Mouse (Mus musculus) liver, adult 2 months (tissue): Measurements from ENCODE around the gene Ppp4r1. TPM values are rescaled to one million over a fixed set of nuclear protein-coding genes. Genes with fewer than 3 reads are reported as not detected.

Experiments
- DNase-seq: peaks from one replicate; pipeline ENCODE4 v3.0.0-alpha.2; 2011; ENCODE audit warnings: low read depth, low spot score; ENCODE audit errors: extremely low read depth
- H3K27ac ChIP-seq: fragments of 200-500 bp; replicated peaks from 2 replicates; pipeline ENCODE4 v1.5.1; 2012; ENCODE audit warnings: low read depth, mild to moderate bottlenecking, control low read depth, inconsistent platforms, low read length; ENCODE audit not compliant: insufficient read depth
- H3K27me3 ChIP-seq: fragments of 200-500 bp; 2 replicates; pipeline ENCODE4 v1.6.1; 2012; ENCODE audit warnings: mild to moderate bottlenecking, moderate library complexity, low read length, inconsistent platforms; ENCODE audit not compliant: control insufficient read depth, insufficient read depth
- H3K36me3 ChIP-seq: fragments of 200-500 bp; 2 replicates; pipeline ENCODE4 v1.6.1; 2012; ENCODE audit warnings: low read length, inconsistent platforms; ENCODE audit not compliant: control insufficient read depth, insufficient read depth
- H3K4me1 ChIP-seq: fragments of 200-500 bp; 2 replicates; pipeline ENCODE4 v1.6.1; 2011; ENCODE audit warnings: low read length; ENCODE audit not compliant: control insufficient read depth, insufficient read depth
- H3K4me3 ChIP-seq: fragments of 200-500 bp; 2 replicates; pipeline ENCODE4 v1.5.1; 2011; ENCODE audit warnings: low read depth, mild to moderate bottlenecking, control low read depth, low read length, moderate library complexity; ENCODE audit not compliant: insufficient read depth
- H3K79me2 ChIP-seq: fragments of 200-500 bp; 2 replicates; pipeline ENCODE4 v1.6.1; 2012; ENCODE audit warnings: inconsistent platforms, mild to moderate bottlenecking, low read length, moderate library complexity; ENCODE audit not compliant: control insufficient read depth, insufficient read depth
- H3K9ac ChIP-seq: fragments of 200-500 bp; 2 replicates; pipeline ENCODE4 v1.6.1; 2012; ENCODE audit warnings: low read depth, mild to moderate bottlenecking, control low read depth, inconsistent platforms, low read length
- CTCF ChIP-seq: fragments of 200-500 bp; IDR thresholded peaks from 2 replicates; pipeline ENCODE4 v1.5.1; 2011; ENCODE audit warnings: low read depth, low read length, control low read depth
- POLR2A ChIP-seq: fragments of 200-500 bp; IDR thresholded peaks from 2 replicates; pipeline ENCODE4 v1.6.1; 2011; ENCODE audit warnings: low read length, control low read depth; ENCODE audit not compliant: insufficient read depth; ENCODE audit errors: extremely low read depth
- WGBS: fragments of 180-500 bp; shearing (Covaris S2); methylation state at CpG from one replicate; pipeline ENCODE4 v1.1.7; 2018; 5-methylcytosine and 5-hydroxymethylcytosine counted together
- polyA plus RNA-seq: library from polyadenylated mRNA; depleted of rRNA; stranded (reverse); fragments of >200 nt; gene quantifications from 2 replicates; pipeline ENCODE4 v1.2.3, GENCODE M21; 2012
- total RNA-seq: library from RNA; depleted of rRNA; stranded (reverse); fragments of >200 nt; gene quantifications from 2 replicates; pipeline ENCODE4 v1.2.3, GENCODE M21; 2014

Ppp4r1 gene
- total and polyA plus RNA-seq, 2 experiments: 12.6 to 15.1 TPM

DNA sequence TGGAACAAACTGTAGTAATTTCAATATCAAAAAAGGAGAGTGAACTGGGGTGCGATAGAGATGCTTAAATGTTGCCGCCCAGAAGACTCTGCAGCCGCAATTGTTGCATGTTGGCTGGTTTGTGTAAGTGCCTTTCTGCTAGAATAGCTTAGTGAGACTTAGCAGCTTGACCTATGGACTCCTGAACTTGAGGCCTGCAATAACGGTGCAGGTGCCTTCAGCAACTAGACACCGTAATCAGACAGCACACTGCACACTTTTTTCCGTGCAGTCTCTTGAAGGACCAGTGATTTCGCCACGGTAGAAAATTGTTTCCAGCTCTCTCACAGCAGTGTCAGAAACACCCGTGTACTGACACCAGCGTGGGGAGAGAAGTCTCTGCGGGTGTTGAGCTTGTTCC is 46.6 kb downstream of the Ppp4r1 start:
- peak; percentile 17 for DNase-seq
- H3K4me3 ChIP-seq: no peak overlapping the region
- 0 out of 2 replicates have a peak, but pooled peaks cover 3% of the 10 kb centered on the region for H3K79me2 ChIP-seq
- TF ChIP-seq CTCF (no peak), POLR2A (no peak)
- no peak overlapping the region for H3K9ac ChIP-seq
- 83% methylated on average over 11 of the region's 11 CpGs for WGBS
- no peaks in the 10 kb centered on the region for H3K4me1 ChIP-seq
- H3K27ac ChIP-seq: no peak overlapping the region
- no peaks in the 10 kb centered on the region for H3K27me3 ChIP-seq
- peaks cover 39% of the 10 kb centered on the region for H3K36me3 ChIP-seq

- no peak overlapping the region for H3K27ac ChIP-seq
- H3K4me3 ChIP-seq: no peak overlapping the region
- H3K9ac ChIP-seq: no peak overlapping the region
- no peak for DNase-seq
- H3K4me1 ChIP-seq: no peaks in the 10 kb centered on the region
- TF ChIP-seq CTCF (no peak), POLR2A (no peak)
- H3K79me2 ChIP-seq: no peaks in the 10 kb centered on the region
- 91% methylated on average over 13 of the region's 13 CpGs for WGBS
- peaks cover 38% of the 10 kb centered on the region for H3K36me3 ChIP-seq
- H3K27me3 ChIP-seq: no peaks in the 10 kb centered on the region
Observed at GRCm38 (mm10) chr17:65830216-65830863, 48.0 kb downstream of the Ppp4r1 start.

DNA sequence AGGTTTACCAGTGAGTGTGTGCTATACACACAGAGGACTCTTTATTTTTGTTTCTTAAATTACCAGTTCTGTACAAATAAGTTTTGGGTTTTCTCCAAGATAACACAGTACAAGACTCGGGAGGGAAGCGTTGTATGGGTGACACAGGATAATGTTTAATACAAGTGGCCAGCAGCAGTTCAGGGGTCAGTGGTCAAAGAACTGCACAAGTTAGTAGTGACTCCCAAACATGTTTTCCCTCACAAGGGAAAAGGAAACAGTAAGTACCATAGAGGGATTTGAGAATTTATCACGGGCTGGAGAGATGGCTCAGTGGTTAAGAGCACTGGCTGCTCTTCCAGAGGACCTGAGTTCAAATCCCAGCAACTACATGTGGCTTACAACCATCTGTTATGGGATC is 51.5 kb downstream of the Ppp4r1 start:
- WGBS: 52% methylated on average over 3 of the region's 3 CpGs
- peaks cover 52% of the 10 kb centered on the region for H3K36me3 ChIP-seq
- H3K79me2 ChIP-seq: no peaks in the 10 kb centered on the region
- DNase-seq: peak; percentile 20
- H3K27ac ChIP-seq: no peak overlapping the region
- H3K4me1 ChIP-seq: no peaks in the 10 kb centered on the region
- no peak overlapping the region for H3K9ac ChIP-seq
- no peaks in the 10 kb centered on the region for H3K27me3 ChIP-seq
- TF ChIP-seq POLR2A (no peak), CTCF (no peak)
- no peak overlapping the region for H3K4me3 ChIP-seq

GRCm38 (mm10) chr17:65836746-65837145 is 54.4 kb downstream of the Ppp4r1 start:
- Histone ChIP-seq H3K27me3 (no peaks in the 10 kb centered on the region), H3K79me2 (no peaks in the 10 kb centered on the region), H3K4me3 (no peak overlapping the region), H3K36me3 (peaks cover 52% of the 10 kb centered on the region), H3K27ac (no peak overlapping the region), H3K4me1 (no peaks in the 10 kb centered on the region), H3K9ac (no peak overlapping the region)
- WGBS: 90% methylated on average over 3 of the region's 3 CpGs
- TF ChIP-seq POLR2A (no peak), CTCF (no peak)
- DNase-seq: no peak

GRCm38 (mm10) chr17:65839541-65840256 is 57.3 kb downstream of the Ppp4r1 start:
- Histone ChIP-seq H3K4me1 (no peaks in the 10 kb centered on the region), H3K79me2 (no peaks in the 10 kb centered on the region), H3K27me3 (no peaks in the 10 kb centered on the region), H3K36me3 (peaks cover 41% of the 10 kb centered on the region), H3K27ac (no peak overlapping the region), H3K4me3 (no peak overlapping the region), H3K9ac (no peak overlapping the region)
- no peak for DNase-seq
- TF ChIP-seq CTCF (no peak), POLR2A (no peak)
- 74% methylated on average over 7 of the region's 7 CpGs for WGBS
